Comparison of ENCODE assay signal across 9 mouse cellular contexts in the genomic region with DNA sequence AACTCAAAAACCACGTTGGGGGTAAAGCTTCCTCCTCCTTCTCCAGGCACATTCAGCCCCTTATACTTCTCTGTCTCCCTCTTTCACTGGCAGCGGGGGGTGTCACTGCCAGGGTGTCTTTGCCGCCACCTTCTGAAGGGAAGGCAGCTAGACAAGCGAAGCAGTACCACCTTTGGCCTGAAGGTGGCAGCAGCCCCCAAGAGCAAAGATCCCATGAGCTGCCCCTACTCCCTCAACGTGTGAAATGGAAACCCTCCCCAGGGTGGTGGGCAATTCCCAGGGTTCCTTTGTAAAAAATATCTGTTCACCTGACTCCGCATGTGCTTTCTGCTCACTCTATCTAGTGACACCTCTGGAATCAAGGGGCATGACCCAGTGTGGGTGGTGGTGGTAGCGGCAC. TPM values are rescaled to one million over a fixed set of nuclear protein-coding genes. Genes with fewer than 3 reads are reported as not detected.
DNase-seq lines count a peak whose midpoint lies in the region; ATAC-seq and TF ChIP-seq lines count a peak whose summit lies in the region.
"Had no signal": no experiment of that assay in that cellular context is flagged by ENCODE, and none has a peak within 500 bp of the region (broad histone marks: within the 10 kb centered on the region; RNA-seq: fewer than 3 reads in every experiment).

No protein-coding gene starts in this region.

- ATAC-seq in midbrain, embryonic 11.5 days (ENCODE audit: low FRiP score): no peak; the same call in 1 of the 2 replicates
- ATAC-seq in midbrain, embryonic 16.5 days: no peak

- intact Hi-C loops in gastrocnemius, adult 2 months (cut with DNase I): loop anchor here (5.0 kb wide), 2 partner anchors 87 to 177 kb away; no protein-coding TSS in a partner anchor

- peaks cover 8% of the 10 kb centered on the region; the same call in 1 of the 2 replicates for H3K79me2 ChIP-seq in liver, adult 2 months (ENCODE audit: control insufficient read depth, insufficient read depth, low read length)

- H3K27ac ChIP-seq in midbrain, embryonic 11.5 days (ENCODE audit: low read depth, low read length): no peak overlapping the region
- H3K27ac ChIP-seq in midbrain, embryonic 16.5 days (ENCODE audit: low read length): no peak overlapping the region
- no peak overlapping the region for H3K27ac ChIP-seq in gastrocnemius, adult 2 months
- H3K27ac ChIP-seq in liver, adult 2 months (replicated peaks; ENCODE audit: insufficient read depth, low read depth, low read length): peak overlapping the region; percentile 35; the same call in 1 of the 2 replicates
- H3K27ac ChIP-seq: neural tube, embryonic 12.5 days had no signal

- no peaks in the 10 kb centered on the region for H3K36me3 ChIP-seq in midbrain, embryonic 11.5 days (ENCODE audit: control insufficient read depth, insufficient read depth, low read length)
- no peaks in the 10 kb centered on the region for H3K36me3 ChIP-seq in midbrain, embryonic 16.5 days (ENCODE audit: control insufficient read depth, insufficient read depth, low read length)
- H3K36me3 ChIP-seq in liver, adult 2 months (ENCODE audit: control insufficient read depth, insufficient read depth, low read length): no peaks in the 10 kb centered on the region
- H3K36me3 ChIP-seq: neural tube, embryonic 12.5 days had no signal

- no peak overlapping the region for H3K9ac ChIP-seq in midbrain, embryonic 11.5 days (ENCODE audit: low read length)
- H3K9ac ChIP-seq in midbrain, embryonic 16.5 days (ENCODE audit: low read depth, low read length): no peak overlapping the region
- H3K9ac ChIP-seq in liver, adult 2 months (ENCODE audit: low read depth, low read length): no peak overlapping the region
- H3K9ac ChIP-seq: neural tube, embryonic 12.5 days had no signal

- peaks cover 14% of the 10 kb centered on the region for H3K4me1 ChIP-seq in midbrain, embryonic 11.5 days (ENCODE audit: control insufficient read depth, insufficient read depth, low read length)
- peaks cover 18% of the 10 kb centered on the region for H3K4me1 ChIP-seq in midbrain, embryonic 16.5 days (ENCODE audit: control insufficient read depth, insufficient read depth, low read length)
- peaks cover 13% of the 10 kb centered on the region for H3K4me1 ChIP-seq in liver, adult 2 months (ENCODE audit: control insufficient read depth, insufficient read depth, low read length)

- TF ChIP-seq POLR2A in liver, adult 2 months (IDR thresholded peaks at IDR 0.05; ENCODE audit: extremely low read depth, insufficient read depth, low read length): no peak

- WGBS in midbrain, embryonic 11.5 days: 14% methylated on average over 7 of the region's 7 CpGs
- WGBS in midbrain, embryonic 16.5 days: 14% methylated on average over 7 of the region's 7 CpGs
- 8% methylated on average over 7 of the region's 7 CpGs for WGBS in liver, adult 2 months

- no peaks in the 10 kb centered on the region for H3K9me3 ChIP-seq in midbrain, embryonic 11.5 days (ENCODE audit: control insufficient read depth, low read length)
- H3K9me3 ChIP-seq in midbrain, embryonic 16.5 days (replicated peaks; ENCODE audit: control insufficient read depth, low read length, poor library complexity, severe bottlenecking): no peaks in the 10 kb centered on the region
- H3K9me3 ChIP-seq: neural tube, embryonic 12.5 days had no signal

- no peak; the same call in none of the 2 replicates for TF ChIP-seq CTCF in gastrocnemius, adult 2 months (IDR thresholded peaks at IDR 0.05)
- TF ChIP-seq CTCF in liver, adult 2 months (IDR thresholded peaks at IDR 0.05; ENCODE audit: low read depth, low read length): peak; percentile 98

- H3K27me3 ChIP-seq in midbrain, embryonic 11.5 days (ENCODE audit: control insufficient read depth, insufficient read depth, low read length): no peaks in the 10 kb centered on the region
- no peaks in the 10 kb centered on the region for H3K27me3 ChIP-seq in midbrain, embryonic 16.5 days (ENCODE audit: control insufficient read depth, insufficient read depth, low read depth, low read length)
- no peaks in the 10 kb centered on the region for H3K27me3 ChIP-seq in liver, adult 2 months (ENCODE audit: control insufficient read depth, insufficient read depth, low read length)
- H3K27me3 ChIP-seq: neural tube, embryonic 12.5 days had no signal

- peak; percentile 99 for DNase-seq in midbrain, embryonic 11.5 days (ENCODE audit: low spot score, missing footprints)
- peak; percentile 92 to 94 for DNase-seq in cerebellum, postnatal 25 days
- peak; percentile 87 for DNase-seq in gastrocnemius, adult 2 months
- DNase-seq in kidney, adult 8-10 months: peak; percentile 74 to 91
- DNase-seq in liver, adult 2 months (ENCODE audit: extremely low read depth, low read depth, low spot score): peak; percentile 60
- DNase-seq in ovary, adult 18-20 months (ENCODE audit: low spot score): peak; percentile 52
- DNase-seq in thymus, adult 18-20 months: peak; percentile 60 to 66

- no peak overlapping the region for H3K4me3 ChIP-seq in midbrain, embryonic 11.5 days (ENCODE audit: low read depth, low read length)
- no peak overlapping the region for H3K4me3 ChIP-seq in midbrain, embryonic 16.5 days (ENCODE audit: low read depth, low read length)
- H3K4me3 ChIP-seq in gastrocnemius, adult 2 months: no peak overlapping the region
- no peak overlapping the region for H3K4me3 ChIP-seq in liver, adult 2 months (ENCODE audit: insufficient read depth, low read depth, low read length)
- H3K4me3 ChIP-seq: neural tube, embryonic 12.5 days had no signal

- H3K4me2 ChIP-seq in midbrain, embryonic 11.5 days: no peak overlapping the region
- H3K4me2 ChIP-seq in midbrain, embryonic 16.5 days (ENCODE audit: low read length): no peak overlapping the region
- H3K4me2 ChIP-seq: neural tube, embryonic 12.5 days had no signal

RNA-seq across cellular contexts. Expression of gene Abhd11, which starts 6.5 kb away (rescaled TPM):
- polyA plus RNA-seq in midbrain, embryonic 11.5 days (2014; fragmentation: Nextera tagmentation; extraction: Ambion mirVana): 37.8 and 41.2 TPM in 2 replicates
- 76.5 and 81.5 TPM in 2 replicates for polyA plus RNA-seq in midbrain, embryonic 16.5 days (2015; fragmentation: Nextera tagmentation; extraction: Ambion mirVana)
- total RNA-seq in gastrocnemius, adult 2 months (2021): 10 to 100 TPM; 45.5 to 56.8 TPM
- 35.9 and 38.1 TPM in 2 replicates for total RNA-seq in liver, adult 2 months (2014; rRNA removed)
- 77.6 and 78.8 TPM in 2 replicates for polyA plus RNA-seq in liver, adult 2 months (2012; rRNA removed)

RNA-seq across cellular contexts. Expression of gene Stx1a, which starts 7.8 kb away (rescaled TPM):
- polyA plus RNA-seq in midbrain, embryonic 11.5 days (2014; fragmentation: Nextera tagmentation; extraction: Ambion mirVana): 16.1 and 17.7 TPM in 2 replicates
- polyA plus RNA-seq in midbrain, embryonic 16.5 days (2015; fragmentation: Nextera tagmentation; extraction: Ambion mirVana): 162 and 195 TPM in 2 replicates
- 1 to 10 TPM in 1 of 2 experiments, under 1 TPM in 1; 0.64 to 1.3 TPM for total RNA-seq in gastrocnemius, adult 2 months (2021)
- total RNA-seq in liver, adult 2 months (2014; rRNA removed): 0.09 and 0.13 TPM in 2 replicates
- polyA plus RNA-seq in liver, adult 2 months (2012; rRNA removed): 1.1 and 1.3 TPM in 2 replicates

RNA-seq across cellular contexts. Expression of gene Cldn3, which starts 29.5 kb away (rescaled TPM):
- polyA plus RNA-seq in midbrain, embryonic 11.5 days (2014; fragmentation: Nextera tagmentation; extraction: Ambion mirVana): 0.59 and 1.4 TPM in 2 replicates
- 2.2 and 2.6 TPM in 2 replicates for polyA plus RNA-seq in midbrain, embryonic 16.5 days (2015; fragmentation: Nextera tagmentation; extraction: Ambion mirVana)
- not detected for total RNA-seq in gastrocnemius, adult 2 months (2021)
- total RNA-seq in liver, adult 2 months (2014; rRNA removed): 49.9 and 86.6 TPM in 2 replicates
- polyA plus RNA-seq in liver, adult 2 months (2012; rRNA removed): 290 and 291 TPM in 2 replicates

RNA-seq across cellular contexts. Expression of gene Dnajc30, which starts 48.5 kb away (rescaled TPM):
- 30.0 and 30.2 TPM in 2 replicates for polyA plus RNA-seq in midbrain, embryonic 11.5 days (2014; fragmentation: Nextera tagmentation; extraction: Ambion mirVana)
- 48.8 and 49.6 TPM in 2 replicates for polyA plus RNA-seq in midbrain, embryonic 16.5 days (2015; fragmentation: Nextera tagmentation; extraction: Ambion mirVana)
- total RNA-seq in gastrocnemius, adult 2 months (2021): 10 to 100 TPM; 25.0 to 30.2 TPM
- total RNA-seq in liver, adult 2 months (2014; rRNA removed): 7.1 and 8.6 TPM in 2 replicates
- polyA plus RNA-seq in liver, adult 2 months (2012; rRNA removed): 39.9 and 45.7 TPM in 2 replicates

RNA-seq across cellular contexts. Expression of gene Bud23, which starts 49.3 kb away (rescaled TPM):
- 105 and 116 TPM in 2 replicates for polyA plus RNA-seq in midbrain, embryonic 11.5 days (2014; fragmentation: Nextera tagmentation; extraction: Ambion mirVana)
- polyA plus RNA-seq in midbrain, embryonic 16.5 days (2015; fragmentation: Nextera tagmentation; extraction: Ambion mirVana): 74.4 and 76.9 TPM in 2 replicates
- 10 to 100 TPM; 25.8 to 26.2 TPM for total RNA-seq in gastrocnemius, adult 2 months (2021)
- 32.7 and 38.4 TPM in 2 replicates for total RNA-seq in liver, adult 2 months (2014; rRNA removed)
- polyA plus RNA-seq in liver, adult 2 months (2012; rRNA removed): 50.9 and 51.7 TPM in 2 replicates

Comparison
In these comparisons a context has a peak if more than half of its experiments do, and no peak if none do; other contexts are left out.
1. RNA of gene Cldn3, which starts 29.5 kb away (polyA plus RNA-seq): 290 to 291 TPM in liver, adult 2 months; 2.2 to 2.6 TPM in midbrain, embryonic 16.5 days and 0.59 to 1.4 TPM in midbrain, embryonic 11.5 days; every median in the first group is over 10 times any median in the second.
2. Peak in every context shown above with its lines, with median percentiles within 50 percentile points of each other: DNase-seq.